Mouse (Mus musculus) cerebellum, postnatal 36 days (tissue): ENCODE data around the gene Arhgef3.

Source experiments
- DNase-seq, 2 experiments: peaks; one replicate each; pipeline ENCODE4 v3.0.0; 2021 to 2022; ENCODE audit warnings: mixed read lengths in 2 of 2

The Arhgef3 gene

GRCm38 (mm10) chr14:27349120-27349519, 234.4 kb downstream of the Arhgef3 start:
- no peak for DNase-seq

GRCm38 (mm10) chr14:27349828-27350729, 235.4 kb downstream of the Arhgef3 start:
- DNase-seq = no peak

- no peak for DNase-seq
Measured at GRCm38 (mm10) chr14:27351051-27351475, 236.4 kb downstream of the Arhgef3 start.

GRCm38 (mm10) chr14:27351476-27352079, 236.9 kb downstream of the Arhgef3 start:
- no peak for DNase-seq

GRCm38 (mm10) chr14:27352470-27352869, 237.8 kb downstream of the Arhgef3 start:
- DNase-seq = no peak

- no peak for DNase-seq
Measured at GRCm38 (mm10) chr14:27355151-27355550, 240.5 kb downstream of the Arhgef3 start.

GRCm38 (mm10) chr14:27355937-27356336, 241.2 kb downstream of the Arhgef3 start:
- DNase-seq = no peak

GRCm38 (mm10) chr14:27357139-27357538, 242.4 kb downstream of the Arhgef3 start:
- no peak for DNase-seq

- DNase-seq = no peak
Measured at GRCm38 (mm10) chr14:27358202-27358601, 243.5 kb downstream of the Arhgef3 start.

GRCm38 (mm10) chr14:27360849-27361248, 246.2 kb downstream of the Arhgef3 start:
- no peak for DNase-seq

- no peak for DNase-seq
Measured at GRCm38 (mm10) chr14:27361514-27361913, 246.8 kb downstream of the Arhgef3 start.

GRCm38 (mm10) chr14:27364668-27365257, 250.1 kb downstream of the Arhgef3 start:
- no peak for DNase-seq

GRCm38 (mm10) chr14:27367117-27367711, 252.5 kb downstream of the Arhgef3 start:
- DNase-seq = no peak

- no peak for DNase-seq
Measured at GRCm38 (mm10) chr14:27368619-27369018, 253.9 kb downstream of the Arhgef3 start.

GRCm38 (mm10) chr14:27369503-27369902, 254.8 kb downstream of the Arhgef3 start:
- DNase-seq = no peak

GRCm38 (mm10) chr14:27371669-27372076, 257.0 kb downstream of the Arhgef3 start:
- peak; percentile 52 to 60 for DNase-seq

GRCm38 (mm10) chr14:27373498-27373897, 258.8 kb downstream of the Arhgef3 start:
- DNase-seq = no peak

GRCm38 (mm10) chr14:27376115-27376648, 261.5 kb downstream of the Arhgef3 start:
- DNase-seq = no peak

- no peak for DNase-seq
Measured at GRCm38 (mm10) chr14:27378669-27379068, 264.0 kb downstream of the Arhgef3 start.

- no peak for DNase-seq
Measured at GRCm38 (mm10) chr14:27379404-27379803, 264.7 kb downstream of the Arhgef3 start.

GRCm38 (mm10) chr14:27381459-27381858, 266.8 kb downstream of the Arhgef3 start:
- no peak for DNase-seq

GRCm38 (mm10) chr14:27383321-27383830, 268.7 kb downstream of the Arhgef3 start:
- DNase-seq = no peak

- no peak for DNase-seq
Measured at GRCm38 (mm10) chr14:27384143-27384542, 269.4 kb downstream of the Arhgef3 start.
